Mouse (Mus musculus) ES-Bruce4 (cell line): ENCODE data around the gene Gsk3b.

Source experiments
- CTCF ChIP-seq: IDR thresholded peaks from one replicate; pipeline ENCODE4 v1.8.1; 2011; ENCODE audit warnings: low read depth, low read length
- EP300 ChIP-seq: IDR thresholded peaks from 2 replicates; pipeline ENCODE4 v1.6.1; 2011; ENCODE audit warnings: low read depth, low read length; ENCODE audit not compliant: insufficient read depth

DNA sequence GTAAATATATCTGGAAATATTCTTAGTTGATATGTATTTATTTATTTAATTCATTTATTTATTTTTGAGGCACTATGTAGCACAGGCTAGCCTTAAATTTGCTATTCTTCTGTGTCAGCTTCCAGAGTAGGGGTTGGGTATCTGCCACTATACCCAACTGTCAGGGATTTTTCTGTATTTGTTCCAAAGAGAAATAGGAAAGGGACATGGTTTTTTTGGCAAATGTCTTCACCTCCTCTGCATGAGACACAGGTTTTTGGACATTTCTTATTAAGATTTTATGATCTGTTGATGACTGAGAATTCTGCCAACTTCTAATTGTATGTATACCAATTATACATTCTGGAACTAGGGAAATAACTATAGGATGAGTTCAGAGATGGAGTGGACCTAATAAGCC lies 10.5 kb downstream of the Gsk3b start:
- no peak for TF ChIP-seq EP300
- TF ChIP-seq CTCF: no peak
